Mouse (Mus musculus) mouse trophoblast stem cell (cell line): ENCODE results near the gene Stard13.

Experiments used
- in situ Hi-C, 2 experiments: fragments of 300-500 bp; cut with MseI, MboI; formaldehyde crosslinking; loops; 2 replicates in 1 of 2; 3 replicates in 1 of 2; pipeline ENCODE4 v1.15.1; 2025

Stard13 gene

GRCm38 (mm10) chr5:151142671-151143601, 90.7 kb downstream of the Stard13 start:
- in situ Hi-C loops = loop anchor here in 1 of 2 experiments (10.0 kb wide), 1 partner anchor 222 kb away; no protein-coding TSS in a partner anchor

DNA sequence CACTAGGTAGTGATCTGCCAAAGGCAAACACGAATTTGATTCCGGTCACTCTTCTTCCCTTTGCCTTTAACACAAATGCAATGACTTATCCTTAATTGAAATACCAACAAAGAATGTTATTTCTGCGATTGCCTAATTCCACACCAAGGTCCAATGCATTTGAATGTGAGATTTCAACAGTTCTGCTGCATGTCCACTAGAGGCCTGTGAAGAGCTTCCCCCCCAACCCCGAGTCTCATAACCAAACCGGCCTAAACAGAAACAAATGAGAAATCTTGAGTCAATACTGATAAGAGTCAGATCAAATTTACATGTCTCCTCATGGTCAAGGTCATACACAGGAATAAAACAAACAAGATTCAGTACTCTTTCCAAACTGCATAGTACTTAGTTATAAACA, 91.4 kb downstream of the Stard13 start:
- in situ Hi-C loops = loop anchor here in 1 of 2 experiments (10.0 kb wide), 1 partner anchor 223 kb away; no protein-coding TSS in a partner anchor

DNA sequence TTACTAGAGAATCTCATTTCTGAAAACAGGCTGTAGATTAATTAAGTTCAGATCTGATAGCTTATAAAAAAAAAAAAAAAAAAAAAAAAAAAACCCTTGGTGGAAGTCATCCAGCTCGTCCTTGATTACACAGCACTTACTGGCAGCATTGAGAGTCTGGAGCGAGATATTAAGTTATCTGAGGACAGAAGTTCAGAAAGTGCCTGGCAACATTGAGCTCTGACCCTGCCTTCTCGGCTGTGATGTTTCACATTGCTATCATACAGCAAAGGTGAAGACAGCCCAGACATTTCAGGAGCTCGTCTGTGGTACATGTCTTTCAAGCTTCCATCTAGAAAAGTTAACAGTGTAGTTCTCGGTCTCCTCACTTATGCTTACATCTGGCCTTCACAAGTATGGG, 95.7 kb downstream of the Stard13 start:
- in situ Hi-C loops = no loop called here

GRCm38 (mm10) chr5:151137311-151137710, 96.3 kb downstream of the Stard13 start:
- in situ Hi-C loops = no loop called here

DNA sequence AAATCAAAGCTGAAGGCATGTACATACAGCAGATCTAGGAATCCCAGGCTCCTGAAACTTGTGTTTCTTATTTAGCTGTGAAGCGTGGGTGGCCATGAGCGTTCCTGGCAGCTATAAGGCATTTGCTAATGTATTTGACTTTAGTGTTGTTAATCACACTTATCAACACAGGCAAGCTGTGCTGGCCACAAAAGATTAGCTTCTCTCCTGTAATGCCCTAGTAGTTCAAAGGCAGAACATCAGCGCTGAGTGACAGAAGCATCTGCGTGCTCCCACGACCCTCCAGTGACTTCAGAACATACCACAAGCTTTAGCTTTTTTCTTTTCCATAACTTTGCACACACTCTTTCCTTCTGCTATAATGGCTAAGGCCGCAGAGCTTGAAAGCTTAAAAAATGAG, 97.7 kb downstream of the Stard13 start:
- in situ Hi-C loops = no loop called here

DNA sequence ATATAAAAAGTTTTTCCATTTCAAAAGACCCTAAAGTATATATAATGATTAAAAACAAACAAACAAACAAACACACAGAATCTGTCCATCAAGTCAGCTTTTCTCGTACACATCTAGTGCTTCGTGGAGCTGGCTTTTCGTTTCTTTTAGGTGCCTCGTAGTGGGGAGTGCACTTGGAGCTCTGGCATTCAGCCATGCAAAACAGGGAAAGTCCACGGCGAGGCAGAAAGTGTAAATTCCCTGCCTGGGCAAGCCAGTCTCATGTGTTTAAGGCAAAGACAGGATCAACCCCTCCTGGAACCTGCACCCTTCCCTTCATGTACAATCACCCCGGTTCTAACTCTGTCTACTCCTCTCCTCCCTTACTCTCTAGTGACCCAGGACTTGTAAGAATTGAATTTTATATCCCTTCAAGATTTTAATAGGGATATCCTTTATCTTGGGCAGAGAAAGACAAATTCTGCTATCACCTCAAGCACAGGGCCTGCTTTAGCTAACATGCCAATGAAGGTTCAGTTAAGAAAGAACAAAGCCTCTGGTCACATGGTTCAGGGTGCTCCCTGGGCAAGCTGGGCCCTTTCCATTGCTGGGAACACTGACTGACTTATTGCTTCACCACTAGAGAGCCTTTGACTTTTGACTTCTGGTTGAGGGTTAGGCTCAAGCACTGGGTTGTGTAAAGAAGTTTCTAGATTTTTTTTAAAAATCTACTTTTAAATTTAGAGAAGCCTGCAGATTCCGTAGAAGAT, 98.4 kb downstream of the Stard13 start:
- in situ Hi-C loops = no loop called here

DNA sequence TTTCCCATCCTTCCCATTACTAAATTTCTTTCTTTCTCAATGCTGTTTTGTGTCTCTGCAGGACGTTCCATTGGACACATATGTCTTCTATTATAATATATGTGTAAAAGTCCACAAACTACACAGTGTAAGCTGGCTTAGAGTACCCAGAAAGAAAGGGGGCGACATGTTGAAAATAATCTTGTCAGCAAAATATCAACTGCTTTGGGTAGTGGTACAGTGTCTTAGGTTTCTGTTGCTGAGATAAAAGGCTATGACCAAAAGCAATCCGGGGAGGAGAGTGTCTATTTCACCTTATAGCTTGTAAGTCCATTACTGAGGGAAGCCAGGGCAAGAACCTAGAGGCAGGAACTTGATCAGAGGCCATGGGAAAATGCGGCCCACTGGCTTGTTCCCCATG, 99.4 kb downstream of the Stard13 start:
- in situ Hi-C loops = no loop called here

DNA sequence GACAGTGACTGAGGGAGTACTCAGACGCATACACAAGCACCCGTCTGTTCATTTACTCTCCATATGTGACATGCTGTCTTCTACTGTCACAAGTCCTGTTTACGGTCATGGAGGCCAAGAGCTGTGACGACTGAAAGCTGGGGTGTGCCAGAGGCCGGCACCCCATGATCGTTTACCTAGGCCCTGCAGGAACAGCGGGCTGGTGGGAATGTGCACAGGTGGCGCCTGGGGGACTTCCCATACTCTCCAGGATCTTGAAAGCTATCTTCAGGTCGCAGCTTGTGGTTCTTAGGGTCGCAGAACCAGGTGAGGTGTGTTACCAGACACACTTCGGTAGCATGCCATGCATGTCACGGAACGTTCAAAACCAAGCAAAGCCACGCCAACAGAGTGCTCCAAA, 99.9 kb downstream of the Stard13 start:
- in situ Hi-C loops = no loop called here

DNA sequence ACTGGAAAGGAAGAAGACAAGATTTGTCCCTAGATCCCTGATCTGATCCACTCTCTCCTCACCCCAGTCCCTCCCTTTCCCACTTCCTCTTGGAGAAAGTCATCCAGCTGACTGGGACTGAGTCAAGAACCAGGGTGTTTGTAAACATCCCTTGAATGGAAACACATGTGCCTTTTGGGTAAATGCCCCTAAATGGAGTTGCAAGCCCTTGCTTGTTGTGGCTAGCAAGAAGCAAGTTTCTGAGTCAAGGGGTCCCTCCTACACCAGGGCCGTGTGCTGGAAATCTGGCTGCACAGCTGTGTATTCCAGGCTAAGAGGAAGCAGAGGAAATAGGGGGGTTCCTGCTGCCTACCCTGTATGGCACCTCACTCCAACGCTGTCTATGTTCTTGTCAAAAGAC, 103.9 kb downstream of the Stard13 start:
- in situ Hi-C loops = no loop called here

- in situ Hi-C loops = no loop called here
Observed at GRCm38 (mm10) chr5:151127298-151127717, 106.3 kb downstream of the Stard13 start.

DNA sequence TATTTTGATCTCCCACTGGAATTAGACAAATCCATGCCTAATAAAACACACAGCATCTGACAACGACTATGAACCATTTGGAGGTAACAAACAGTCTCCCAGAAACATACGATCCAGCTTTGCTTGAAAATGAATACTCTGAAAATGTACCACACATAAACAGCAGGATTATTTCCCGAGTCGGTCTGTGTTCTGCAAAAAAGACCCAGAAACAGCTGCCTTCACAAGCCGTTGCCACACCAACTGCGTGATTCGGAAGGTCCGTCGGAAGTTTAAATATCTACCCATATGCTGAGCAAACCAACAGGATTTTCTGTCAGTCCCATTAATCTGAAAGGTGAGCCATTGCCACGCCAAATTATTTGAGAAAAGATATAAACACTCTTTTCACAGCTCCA, 107.0 kb downstream of the Stard13 start:
- in situ Hi-C loops = no loop called here

DNA sequence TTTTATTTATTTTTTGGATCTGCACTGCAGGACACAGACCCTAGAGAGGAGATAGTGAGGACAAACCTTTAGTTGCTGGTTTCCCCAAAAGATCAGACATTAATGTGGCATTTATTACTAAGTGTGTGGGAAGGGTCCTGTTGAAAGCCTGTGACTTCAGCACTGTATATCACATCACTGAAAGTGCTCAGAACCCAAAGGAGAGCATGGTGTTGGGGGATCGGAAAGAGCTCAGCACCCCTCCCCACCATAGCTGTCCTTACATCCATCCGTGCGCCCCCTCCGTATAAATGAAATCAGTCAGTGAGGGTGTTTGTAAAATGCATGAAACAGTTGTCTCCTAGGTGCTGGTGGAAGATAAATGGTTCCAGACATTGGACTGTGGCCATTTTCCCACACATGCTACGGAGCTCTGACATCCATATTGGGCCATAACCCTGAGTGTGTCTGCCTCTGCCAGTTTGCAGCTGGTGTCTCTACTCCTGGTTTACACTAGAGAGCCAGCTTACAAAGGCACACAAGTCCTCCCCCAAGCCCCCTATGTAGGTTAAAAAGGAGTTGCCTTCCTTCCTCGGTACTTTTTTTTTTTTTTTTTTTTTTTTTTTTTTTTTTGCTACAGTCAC, 107.5 kb downstream of the Stard13 start:
- in situ Hi-C loops = no loop called here

DNA sequence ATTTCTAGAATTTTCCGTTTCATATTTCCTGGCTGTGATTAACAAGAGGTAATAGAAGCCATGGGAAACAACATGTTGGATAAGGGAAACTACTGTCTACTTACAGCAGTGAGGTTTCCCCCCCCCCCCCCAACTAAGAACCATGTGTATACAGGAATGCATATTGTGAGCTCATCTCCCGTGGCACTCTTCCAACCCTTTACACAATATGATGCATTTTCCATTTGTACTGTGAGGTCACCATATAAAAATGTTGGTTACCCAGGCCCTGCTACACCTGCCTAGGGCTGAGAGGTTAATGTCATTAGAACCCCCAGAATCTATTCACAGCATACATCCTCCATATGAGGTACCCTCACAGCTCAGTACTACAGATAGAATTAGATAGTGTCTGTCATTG, 115.8 kb downstream of the Stard13 start:
- in situ Hi-C loops = no loop called here

- in situ Hi-C loops = no loop called here
Observed at GRCm38 (mm10) chr5:151116192-151116887, 117.3 kb downstream of the Stard13 start.

- in situ Hi-C loops = no loop called here
Observed at GRCm38 (mm10) chr5:151112743-151113142, 120.9 kb downstream of the Stard13 start.

DNA sequence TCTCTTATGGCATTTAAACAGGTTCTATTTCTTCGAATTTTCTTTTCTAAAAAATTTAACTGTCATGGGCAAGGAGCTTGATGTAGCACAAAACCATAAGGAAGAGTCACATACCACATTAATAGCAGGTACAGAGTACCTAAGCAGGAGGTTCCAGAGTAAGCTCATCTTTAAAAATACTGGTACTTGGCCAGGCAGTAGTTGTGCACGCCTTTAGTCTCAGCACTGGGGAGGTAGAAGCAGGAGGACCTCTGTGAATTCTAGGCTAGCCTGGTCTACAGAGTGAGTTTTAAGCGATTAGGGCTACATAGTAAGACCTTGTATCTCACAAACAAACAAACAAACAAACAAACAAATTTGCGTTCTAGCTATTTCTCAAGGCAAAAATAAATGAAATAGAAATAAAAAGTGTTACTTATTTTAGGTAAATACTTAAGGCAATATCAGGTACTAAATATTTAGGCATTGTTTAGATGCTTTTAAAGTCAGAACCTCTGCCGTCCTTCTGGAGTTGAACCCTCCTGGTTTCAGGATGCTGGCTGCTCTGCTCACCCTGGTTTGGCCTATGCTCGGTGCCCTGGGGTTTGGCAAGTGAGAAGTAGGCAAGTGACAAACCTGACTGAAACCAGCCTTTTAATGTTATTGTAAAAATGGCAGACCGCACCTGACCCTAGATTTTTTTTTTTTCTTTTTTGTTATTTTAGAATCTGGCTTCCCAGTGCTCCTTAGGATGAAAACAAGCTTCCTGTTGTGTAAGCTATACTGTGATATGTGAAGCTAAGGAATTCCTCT, 122.4 kb downstream of the Stard13 start:
- in situ Hi-C loops = no loop called here

- in situ Hi-C loops = no loop called here
Observed at GRCm38 (mm10) chr5:151110461-151110908, 123.2 kb downstream of the Stard13 start.

- in situ Hi-C loops = no loop called here
Observed at GRCm38 (mm10) chr5:151109822-151110221, 123.8 kb downstream of the Stard13 start.

DNA sequence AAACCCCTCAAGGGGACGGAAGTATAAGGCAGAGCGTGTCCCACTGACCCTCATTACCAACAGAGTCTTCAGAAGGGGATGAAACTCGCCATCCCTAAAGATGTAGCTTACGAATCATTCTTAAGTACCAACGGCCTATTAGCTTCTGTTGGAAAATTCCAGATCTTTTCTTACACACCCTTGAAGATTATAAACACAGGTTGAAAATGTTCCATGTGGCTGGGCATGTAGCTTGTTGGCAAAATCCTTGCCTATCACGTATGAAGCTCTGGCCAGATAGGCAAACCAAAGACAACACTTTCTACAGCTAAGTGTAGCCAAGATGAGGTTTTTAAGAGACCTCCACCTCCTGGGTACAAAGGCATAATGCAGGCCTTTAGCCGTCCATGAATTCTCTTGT, 124.7 kb downstream of the Stard13 start:
- in situ Hi-C loops = no loop called here

- in situ Hi-C loops = no loop called here
Observed at GRCm38 (mm10) chr5:151108291-151108897, 125.2 kb downstream of the Stard13 start.
